Mouse (Mus musculus): ENCODE data around the gene Olfr67. TPM values are rescaled to one million over a fixed set of nuclear protein-coding genes. Genes with fewer than 3 reads are reported as not detected.
A peak's percentile ranks its signal among the peaks of the same experiment; 100 is the strongest.
"Not testable (repeated sequence)": the region's sequence is repeated elsewhere in the genome, so short reads cannot be mapped to it uniquely, and the experiment has no call there.

The Olfr67 gene
- polyA plus RNA-seq (2016; fragmentation: Nextera tagmentation; extraction: Ambion mirVana): not detected in 2 replicates

DNA sequence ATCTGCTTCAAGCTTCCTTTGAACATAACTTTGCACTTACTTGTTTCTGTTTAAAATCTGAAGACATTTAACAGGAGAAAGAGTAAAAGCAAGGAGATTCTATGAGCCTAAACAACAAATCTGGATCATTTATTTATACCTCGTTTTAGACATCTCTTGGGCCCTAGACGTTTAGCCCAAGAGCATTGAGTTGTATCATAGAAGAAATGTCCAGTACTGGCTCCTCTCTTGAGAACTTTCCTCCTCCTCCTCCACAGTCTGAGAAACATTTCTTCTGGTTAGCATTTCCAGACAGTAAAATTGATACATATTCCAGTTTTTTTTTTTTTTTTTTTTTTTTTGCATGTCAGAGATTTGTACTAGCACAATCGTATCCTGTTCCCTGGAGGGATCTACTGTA is at the start of gene Olfr67:
TSS of gene Olfr67 (minus strand) at position 101 of the 400 bp plus-strand sequence.
- Histone ChIP-seq H3K27ac (no peak within 1 kb of the TSS), H3K4me1 (no peaks in the 10 kb centered on the region), H3K9ac (no peak within 1 kb of the TSS), H3K4me2 (replicated peaks) (no peak within 1 kb of the TSS), H3K36me3 (no peaks in the 10 kb centered on the region), H3K9me3 (replicated peaks) (no peaks in the 10 kb centered on the region), H3K27me3 (no peaks in the 10 kb centered on the region), H3K4me3 (no peak within 1 kb of the TSS)
- no peak for ATAC-seq (ENCODE audit: low FRiP score)
- WGBS: 76% methylated on average over 3 of the region's 3 CpGs

DNA sequence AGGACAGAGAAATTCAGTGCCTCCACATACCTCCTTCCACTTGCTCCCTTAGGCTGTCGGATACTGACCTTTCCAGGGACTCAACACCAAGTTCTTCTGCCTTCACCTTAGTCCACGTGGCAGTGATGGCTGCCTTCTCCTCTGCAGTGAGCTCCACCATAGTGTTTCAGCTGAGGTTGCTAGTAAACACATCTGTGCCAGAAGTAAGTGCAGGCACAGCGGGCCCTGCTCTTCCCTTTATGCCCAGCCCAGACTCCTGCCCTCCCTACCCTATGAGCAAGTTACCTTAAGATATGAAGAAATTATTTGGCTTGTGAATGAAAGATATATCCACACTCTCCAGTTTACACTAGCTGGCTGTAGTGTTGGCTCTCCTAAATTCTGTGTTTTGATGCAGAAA is 48.6 kb upstream of the Olfr67 start, which contains the start of gene Hbb-bh2:
TSS of gene Hbb-bh2 (minus strand) at position 253 of the 400 bp plus-strand sequence.
- 67% methylated on average over 3 of the region's 3 CpGs for WGBS
- no peaks in the 10 kb centered on the region for H3K36me3 ChIP-seq
- no peaks in the 10 kb centered on the region for H3K4me1 ChIP-seq
- no peak within 1 kb of the TSS for H3K9ac ChIP-seq
- H3K4me2 ChIP-seq (replicated peaks): no peak within 1 kb of the TSS
- H3K27me3 ChIP-seq: no peaks in the 10 kb centered on the region
- H3K9me3 ChIP-seq (replicated peaks): no peaks in the 10 kb centered on the region
- no peak for ATAC-seq (ENCODE audit: low FRiP score)
- H3K4me3 ChIP-seq: no peak within 1 kb of the TSS
- H3K27ac ChIP-seq: no peak within 1 kb of the TSS

DNA sequence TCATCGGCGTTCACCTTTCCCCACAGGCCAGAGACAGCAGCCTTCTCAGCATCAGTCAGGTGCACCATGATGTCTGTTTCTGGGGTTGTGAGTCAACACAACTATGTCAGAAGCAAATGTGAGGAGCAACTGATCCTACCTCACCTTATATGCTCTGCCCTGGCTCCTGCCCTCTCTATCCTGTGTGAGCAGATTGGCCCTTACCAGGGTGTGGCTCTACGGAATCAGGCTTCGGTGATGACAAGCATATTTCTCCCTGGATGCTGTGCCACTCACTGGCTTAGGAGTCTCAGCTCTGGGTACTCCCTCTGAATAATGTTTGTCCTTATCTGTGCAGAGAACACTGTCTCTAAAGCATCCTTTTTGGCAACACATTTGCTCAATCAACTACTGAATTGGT is 36.2 kb upstream of the Olfr67 start, which contains the start of gene Hbb-bs:
TSS of gene Hbb-bs (minus strand) at position 289 of the 400 bp plus-strand sequence.
- Histone ChIP-seq H3K27me3 (no peaks in the 10 kb centered on the region), H3K4me2 (replicated peaks) (no peak within 1 kb of the TSS), H3K4me3 (no peak within 1 kb of the TSS), H3K36me3 (no peaks in the 10 kb centered on the region), H3K9me3 (replicated peaks) (no peaks in the 10 kb centered on the region), H3K4me1 (no peaks in the 10 kb centered on the region), H3K27ac (no peak within 1 kb of the TSS), H3K9ac (no peak within 1 kb of the TSS)
- peak; percentile 26; the same call in 1 of the 2 replicates for ATAC-seq (ENCODE audit: low FRiP score)
- 91% methylated on average over 4 of the region's 4 CpGs for WGBS

DNA sequence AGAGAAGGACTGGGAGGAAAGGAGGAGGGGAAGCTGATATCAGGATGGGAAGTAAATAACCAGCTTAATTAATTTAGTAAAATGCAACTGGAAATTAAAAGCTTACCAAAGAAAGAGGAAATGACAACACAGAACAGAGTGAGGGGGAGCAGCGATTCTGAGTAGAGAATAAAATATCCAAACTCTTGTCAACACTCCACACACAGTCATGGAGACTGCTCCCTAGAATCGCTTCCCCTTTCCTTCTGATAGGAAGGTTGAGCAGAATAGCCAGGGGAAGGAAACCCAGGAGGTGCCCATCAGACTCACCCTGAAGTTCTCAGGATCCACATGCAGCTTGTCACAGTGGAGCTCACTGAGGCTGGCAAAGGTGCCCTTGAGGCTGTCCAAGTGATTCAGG is 35.5 kb upstream of the Olfr67 start:
- not testable (repeated sequence) for H3K4me3 ChIP-seq; H3K27ac ChIP-seq; H3K4me1 ChIP-seq; H3K9me3 ChIP-seq (replicated peaks); H3K27me3 ChIP-seq; ATAC-seq (ENCODE audit: low FRiP score); H3K36me3 ChIP-seq; H3K9ac ChIP-seq; H3K4me2 ChIP-seq (replicated peaks)
- no CpG with 5 or more reads among the region's 2 CpGs for WGBS

DNA sequence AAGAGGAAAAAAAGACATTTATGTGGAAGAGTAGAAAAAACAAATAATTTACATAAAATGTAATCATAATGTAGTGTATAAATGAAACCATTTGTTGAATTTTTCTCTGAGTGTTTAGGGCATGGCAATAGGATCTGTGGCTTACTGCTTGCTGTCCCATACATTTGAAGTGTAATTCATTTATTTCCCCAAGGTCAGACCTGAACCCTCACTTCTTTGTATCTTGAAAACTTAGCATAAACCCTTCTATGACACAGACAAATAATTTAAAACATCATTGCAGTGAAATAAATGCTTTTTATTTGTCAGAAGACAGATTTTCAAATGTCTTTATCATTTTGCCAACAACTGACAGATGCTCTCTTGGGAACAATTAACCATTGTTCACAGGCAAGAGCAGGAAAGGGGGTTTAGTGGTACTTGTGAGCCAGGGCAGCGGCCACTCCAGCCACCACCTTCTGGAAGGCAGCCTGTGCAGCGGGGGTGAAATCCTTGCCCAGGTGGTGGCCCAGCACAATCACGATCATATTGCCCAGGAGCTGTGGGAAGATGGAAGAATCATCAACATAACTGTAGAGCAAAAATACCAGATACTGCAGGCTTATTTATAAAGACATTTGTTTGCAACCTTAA is 34.8 kb upstream of the Olfr67 start:
- no peak overlapping the region for H3K4me2 ChIP-seq (replicated peaks)
- no peaks in the 10 kb centered on the region for H3K27me3 ChIP-seq
- H3K4me3 ChIP-seq: no peak overlapping the region
- no peak for ATAC-seq (ENCODE audit: low FRiP score)
- WGBS: 66% methylated on average over 3 of the region's 3 CpGs
- H3K9ac ChIP-seq: no peak overlapping the region
- H3K4me1 ChIP-seq: no peaks in the 10 kb centered on the region
- no peaks in the 10 kb centered on the region for H3K9me3 ChIP-seq (replicated peaks)
- H3K36me3 ChIP-seq: no peaks in the 10 kb centered on the region
- H3K27ac ChIP-seq: no peak overlapping the region

DNA sequence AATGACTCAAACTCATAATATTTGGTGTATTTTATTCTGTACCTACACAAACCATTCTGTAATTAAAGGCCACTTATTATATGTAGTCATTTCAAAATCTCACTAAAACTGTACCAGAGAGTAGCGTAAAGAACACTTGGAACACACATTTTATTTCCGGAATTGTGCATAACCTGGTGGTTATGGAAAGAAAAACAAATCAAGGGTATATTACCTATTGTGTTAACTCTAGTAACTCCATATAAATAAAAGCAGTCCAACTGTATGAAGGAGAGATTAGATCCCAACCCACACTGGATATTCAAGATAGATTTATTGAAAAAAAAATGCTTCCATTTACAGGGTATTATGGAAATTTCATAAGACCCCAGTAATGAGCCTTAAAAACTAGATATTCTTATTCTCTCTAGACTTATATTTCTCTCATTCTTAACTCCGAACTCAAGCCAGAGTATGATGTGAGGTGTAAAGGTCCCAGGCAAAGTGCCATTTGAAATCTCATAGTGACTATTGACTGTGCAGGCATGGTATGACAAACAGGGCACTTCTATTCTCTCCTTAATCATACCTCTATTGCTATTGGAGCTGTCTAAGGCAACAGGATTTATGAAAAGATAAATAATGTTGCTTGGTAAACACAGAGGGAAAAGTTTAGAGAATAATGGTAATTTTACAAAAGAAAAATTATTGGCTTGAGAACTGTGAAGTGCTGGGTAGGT is 34.1 kb upstream of the Olfr67 start:
- Histone ChIP-seq H3K9me3 (replicated peaks) (no peaks in the 10 kb centered on the region), H3K4me1 (no peaks in the 10 kb centered on the region), H3K9ac (no peak overlapping the region), H3K27ac (no peak overlapping the region), H3K36me3 (no peaks in the 10 kb centered on the region), H3K4me2 (replicated peaks) (no peak overlapping the region), H3K27me3 (no peaks in the 10 kb centered on the region), H3K4me3 (no peak overlapping the region)
- no peak for ATAC-seq (ENCODE audit: low FRiP score)
- 88% methylated on average over 3 of the region's 3 CpGs for WGBS

DNA sequence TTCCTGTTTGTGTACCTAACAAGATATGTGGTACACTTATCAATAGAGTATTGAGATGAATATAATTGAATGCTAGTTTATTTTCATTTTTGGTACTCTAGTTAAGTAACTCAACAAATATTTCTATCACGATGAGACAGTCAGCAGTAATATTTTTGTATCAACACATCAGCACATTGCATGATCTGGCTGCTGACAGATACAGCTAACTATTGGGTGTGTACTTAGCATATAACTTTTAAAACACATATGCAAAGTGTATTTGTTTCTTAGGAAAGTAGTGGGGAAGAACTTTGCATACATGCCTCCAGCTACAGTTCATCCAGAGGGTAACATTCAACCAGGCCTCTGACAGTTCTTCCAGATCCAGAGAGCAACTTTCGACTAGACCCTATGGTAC is 33.0 kb upstream of the Olfr67 start:
- Histone ChIP-seq H3K4me2 (replicated peaks) (no peak overlapping the region), H3K4me1 (no peaks in the 10 kb centered on the region), H3K9ac (no peak overlapping the region), H3K36me3 (no peaks in the 10 kb centered on the region), H3K27ac (no peak overlapping the region), H3K4me3 (no peak overlapping the region), H3K9me3 (replicated peaks) (no peaks in the 10 kb centered on the region), H3K27me3 (no peaks in the 10 kb centered on the region)
- WGBS: 89% methylated on average over 2 of the region's 2 CpGs
- ATAC-seq (ENCODE audit: low FRiP score): no peak

DNA sequence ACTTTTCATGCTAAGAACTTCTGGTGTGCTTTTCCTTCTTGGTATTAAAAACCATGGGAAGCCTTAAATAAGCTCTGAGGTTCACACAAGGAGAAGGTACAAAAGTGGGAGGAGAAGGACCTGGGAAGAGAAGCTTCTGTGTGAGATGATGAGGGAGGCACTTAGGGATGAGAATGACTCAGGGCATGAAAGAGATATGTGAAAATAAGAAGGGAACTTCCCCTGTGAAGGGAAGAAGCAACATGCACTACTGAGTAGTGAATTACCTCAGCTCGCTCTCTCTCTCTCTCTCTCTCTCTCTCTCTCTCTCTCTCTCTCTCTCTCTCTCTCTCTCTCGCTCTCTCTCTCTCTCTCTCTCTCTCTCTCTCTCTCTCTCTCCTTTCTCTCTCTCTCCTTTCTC is 23.5 kb upstream of the Olfr67 start:
- not testable (repeated sequence) for H3K9ac ChIP-seq; H3K36me3 ChIP-seq; H3K4me2 ChIP-seq (replicated peaks); H3K4me1 ChIP-seq; ATAC-seq (ENCODE audit: low FRiP score); H3K9me3 ChIP-seq (replicated peaks); H3K4me3 ChIP-seq; H3K27ac ChIP-seq; H3K27me3 ChIP-seq
- WGBS: no CpG with 5 or more reads among the region's 2 CpGs

DNA sequence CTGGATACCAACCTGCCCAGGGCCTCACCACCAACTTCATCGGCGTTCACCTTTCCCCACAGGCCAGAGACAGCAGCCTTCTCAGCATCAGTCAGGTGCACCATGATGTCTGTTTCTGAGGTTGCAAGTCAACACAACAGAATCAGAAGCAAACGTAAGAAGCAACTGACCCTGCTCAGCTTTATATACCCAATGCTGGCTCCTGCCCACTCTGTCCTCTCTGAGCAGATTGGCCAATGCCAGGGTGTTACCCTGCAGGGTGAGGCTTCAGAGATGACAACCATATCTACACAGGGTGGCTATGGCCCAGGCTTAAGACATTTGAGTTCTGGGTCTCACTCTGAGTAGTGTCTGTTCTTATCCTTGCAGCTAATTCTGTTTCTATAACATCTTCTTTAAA is 22.1 kb upstream of the Olfr67 start, which contains the start of gene Hbb-bt:
TSS of gene Hbb-bt (minus strand) at position 231 of the 400 bp plus-strand sequence.
- Histone ChIP-seq H3K27ac (no peak within 1 kb of the TSS), H3K4me3 (no peak within 1 kb of the TSS), H3K27me3 (no peaks in the 10 kb centered on the region), H3K4me1 (no peaks in the 10 kb centered on the region), H3K9me3 (replicated peaks) (no peaks in the 10 kb centered on the region), H3K36me3 (no peaks in the 10 kb centered on the region), H3K4me2 (replicated peaks) (no peak within 1 kb of the TSS), H3K9ac (no peak within 1 kb of the TSS)
- WGBS: 88% methylated on average over 3 of the region's 3 CpGs
- no peak for ATAC-seq (ENCODE audit: low FRiP score)

DNA sequence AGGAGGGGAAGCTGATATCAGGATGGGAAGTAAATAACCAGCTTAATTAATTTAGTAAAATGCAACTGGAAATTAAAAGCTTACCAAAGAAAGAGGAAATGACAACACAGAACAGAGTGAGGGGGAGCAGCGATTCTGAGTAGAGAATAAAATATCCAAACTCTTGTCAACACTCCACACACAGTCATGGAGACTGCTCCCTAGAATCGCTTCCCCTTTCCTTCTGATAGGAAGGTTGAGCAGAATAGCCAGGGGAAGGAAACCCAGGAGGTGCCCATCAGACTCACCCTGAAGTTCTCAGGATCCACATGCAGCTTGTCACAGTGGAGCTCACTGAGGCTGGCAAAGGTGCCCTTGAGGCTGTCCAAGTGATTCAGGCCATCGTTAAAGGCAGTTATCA is 21.5 kb upstream of the Olfr67 start:
- no CpG with 5 or more reads among the region's 3 CpGs for WGBS
- H3K27ac ChIP-seq; H3K4me2 ChIP-seq (replicated peaks); H3K9me3 ChIP-seq (replicated peaks); ATAC-seq (ENCODE audit: low FRiP score); H3K36me3 ChIP-seq; H3K9ac ChIP-seq; H3K27me3 ChIP-seq; H3K4me1 ChIP-seq; H3K4me3 ChIP-seq: not testable (repeated sequence)

DNA sequence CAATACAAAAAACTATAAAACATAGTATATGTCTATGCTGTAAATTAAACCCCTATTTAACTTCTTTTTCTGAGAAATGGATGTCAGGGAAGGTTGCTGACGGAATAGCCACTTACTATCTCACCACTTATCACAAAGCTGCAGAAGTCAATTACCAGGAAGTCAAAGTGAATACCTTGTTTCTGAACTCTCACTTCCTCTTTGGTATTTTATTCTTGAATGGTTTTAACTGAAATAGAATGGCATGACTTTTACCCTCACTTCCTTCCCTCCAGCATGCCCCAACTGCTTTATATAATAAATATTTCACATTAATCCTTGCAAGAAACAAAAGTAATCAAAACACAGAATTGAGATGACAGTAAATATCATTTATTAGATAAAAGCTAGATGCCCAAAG is 20.6 kb upstream of the Olfr67 start:
- Histone ChIP-seq H3K4me3 (no peak overlapping the region), H3K4me1 (no peaks in the 10 kb centered on the region), H3K9me3 (replicated peaks) (no peaks in the 10 kb centered on the region), H3K4me2 (replicated peaks) (no peak overlapping the region), H3K27ac (no peak overlapping the region), H3K9ac (no peak overlapping the region), H3K36me3 (no peaks in the 10 kb centered on the region), H3K27me3 (no peaks in the 10 kb centered on the region)
- no peak for ATAC-seq (ENCODE audit: low FRiP score)
- WGBS: 78% methylated on average over 1 of the region's 1 CpGs

DNA sequence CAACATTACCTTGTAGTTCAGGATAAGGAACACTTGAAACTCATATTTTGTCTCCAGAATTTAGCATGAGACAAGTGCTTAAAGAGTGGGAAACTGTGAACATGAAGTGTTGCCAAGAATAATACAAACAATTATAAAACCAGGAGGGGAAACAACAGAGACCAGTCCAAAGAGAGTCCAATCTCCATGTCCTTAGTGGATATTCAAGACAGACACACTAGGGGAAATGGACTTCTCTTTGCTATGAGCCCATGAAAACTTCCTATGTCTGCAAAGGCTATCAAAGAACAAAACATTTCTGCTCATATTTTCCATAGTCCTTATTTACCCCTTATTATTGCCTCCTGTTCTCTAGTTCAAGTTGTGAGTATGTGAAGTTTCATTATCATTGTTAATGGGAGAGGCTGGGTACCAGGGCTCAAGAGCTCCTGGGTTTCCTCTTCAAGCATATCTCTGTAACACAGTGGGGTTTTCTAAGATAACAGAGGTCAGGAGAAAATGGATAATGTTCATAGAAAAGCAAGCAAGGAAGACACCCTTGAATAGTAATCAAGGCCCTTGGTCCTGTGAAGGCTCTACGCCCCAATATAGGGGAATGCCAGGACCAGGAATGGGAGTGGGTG is 19.7 kb upstream of the Olfr67 start:
- no peaks in the 10 kb centered on the region for H3K4me1 ChIP-seq
- no peak overlapping the region for H3K9ac ChIP-seq
- no peaks in the 10 kb centered on the region for H3K9me3 ChIP-seq (replicated peaks)
- no peak overlapping the region for H3K27ac ChIP-seq
- no peaks in the 10 kb centered on the region for H3K36me3 ChIP-seq
- H3K4me2 ChIP-seq (replicated peaks): no peak overlapping the region
- ATAC-seq (ENCODE audit: low FRiP score): no peak
- H3K4me3 ChIP-seq: no peak overlapping the region
- no peaks in the 10 kb centered on the region for H3K27me3 ChIP-seq
- WGBS: 100% methylated on average over 1 of the region's 1 CpGs
